Mouse (Mus musculus) urinary bladder, postnatal 4 days (tissue): ENCODE results near the gene Mrpl48.
"Not testable (repeated sequence)": the region's sequence is repeated elsewhere in the genome, so short reads cannot be mapped to it uniquely, and the experiment has no call there.

ENCODE experiments used
- DNase-seq, 2 experiments: peaks; one replicate each; pipeline ENCODE4 v3.0.0; 2021 to 2022; ENCODE audit warnings: low spot score in 2 of 2

Gene Mrpl48

GRCm38 (mm10) chr7:100589816-100590215, 18.3 kb downstream of the Mrpl48 start:
- no peak for DNase-seq

- peak; percentile 81 to 88 for DNase-seq
These were observed 25.3 kb downstream of the Mrpl48 start for GRCm38 (mm10) chr7:100582727-100583236.

- no peak for DNase-seq
These were observed 25.9 kb downstream of the Mrpl48 start for GRCm38 (mm10) chr7:100582235-100582634.

- DNase-seq: no peak
These were observed 29.3 kb downstream of the Mrpl48 start for GRCm38 (mm10) chr7:100578794-100579193.

GRCm38 (mm10) chr7:100572704-100573103, 35.4 kb downstream of the Mrpl48 start:
- no peak for DNase-seq

- no peak for DNase-seq
These were observed 36.0 kb downstream of the Mrpl48 start for GRCm38 (mm10) chr7:100572061-100572460.

GRCm38 (mm10) chr7:100570930-100571715, 37.0 kb downstream of the Mrpl48 start:
- no peak for DNase-seq

GRCm38 (mm10) chr7:100569907-100570306, 38.2 kb downstream of the Mrpl48 start:
- no peak for DNase-seq

- not testable (repeated sequence) for DNase-seq
These were observed 40.9 kb downstream of the Mrpl48 start for GRCm38 (mm10) chr7:100567238-100567637.

GRCm38 (mm10) chr7:100561861-100562587, 46.1 kb downstream of the Mrpl48 start:
- no peak for DNase-seq

- no peak for DNase-seq
These were observed 48.8 kb downstream of the Mrpl48 start for GRCm38 (mm10) chr7:100559331-100559730.

GRCm38 (mm10) chr7:100557241-100557640, 50.9 kb downstream of the Mrpl48 start:
- DNase-seq: no peak

GRCm38 (mm10) chr7:100555431-100555951, 52.6 kb downstream of the Mrpl48 start:
- DNase-seq: peak in 1 of 2 experiments; percentile 22

GRCm38 (mm10) chr7:100554939-100555338, 53.2 kb downstream of the Mrpl48 start:
- no peak for DNase-seq

GRCm38 (mm10) chr7:100550338-100551007, 57.6 kb downstream of the Mrpl48 start:
- peak in 1 of 2 experiments; percentile 21 for DNase-seq

- DNase-seq: no peak
These were observed 58.3 kb downstream of the Mrpl48 start for GRCm38 (mm10) chr7:100549796-100550195.

GRCm38 (mm10) chr7:100547631-100548030, 60.5 kb downstream of the Mrpl48 start:
- no peak for DNase-seq

- no peak for DNase-seq
These were observed 63.7 kb downstream of the Mrpl48 start for GRCm38 (mm10) chr7:100544437-100544836.

- DNase-seq: no peak
These were observed 68.6 kb downstream of the Mrpl48 start for GRCm38 (mm10) chr7:100539516-100539915.

- DNase-seq: no peak
These were observed 70.6 kb downstream of the Mrpl48 start for GRCm38 (mm10) chr7:100537519-100537902.

GRCm38 (mm10) chr7:100536804-100537518, 71.1 kb downstream of the Mrpl48 start, which contains the start of gene Coa4:
Gene Coa4, plus strand, starts transcription at chr7:100537071.
- peak; percentile 78 to 79 for DNase-seq
